Comparison of ENCODE assay signal across 8 mouse cellular contexts in genomic region chr11:102061236-102061940, GRCm38 (mm10). TPM values are rescaled to one million over a fixed set of nuclear protein-coding genes. Genes with fewer than 3 reads are reported as not detected.
A peak's percentile ranks its signal among the peaks of the same experiment; 100 is the strongest.
DNase-seq lines count a peak whose midpoint lies in the region; ATAC-seq and TF ChIP-seq lines count a peak whose summit lies in the region.

No protein-coding gene starts in this region.

- no peak overlapping the region for H3K27ac ChIP-seq in ES-E14 (ENCODE audit: insufficient read depth, low read depth, low read length, poor library complexity, severe bottlenecking)
- no peak overlapping the region for H3K27ac ChIP-seq in cerebellum, adult 2 months (ENCODE audit: insufficient read depth, low read length)
- no peak overlapping the region for H3K27ac ChIP-seq in lung, embryonic 14.5 days (ENCODE audit: low read depth)
- no peak overlapping the region for H3K27ac ChIP-seq in olfactory bulb, adult 2 months (ENCODE audit: insufficient read depth, low read depth, low read length)

- 5% methylated on average over 23 of the region's 23 CpGs for WGBS in cerebellum, adult 2 months
- WGBS in lung, embryonic 14.5 days = 5% methylated on average over 23 of the region's 23 CpGs
- WGBS in olfactory bulb, adult 2 months = 10% methylated on average over 23 of the region's 23 CpGs

- no peaks in the 10 kb centered on the region for H3K27me3 ChIP-seq in cerebellum, adult 2 months (ENCODE audit: control insufficient read depth, insufficient read depth, low read length)
- H3K27me3 ChIP-seq in lung, embryonic 14.5 days (ENCODE audit: insufficient read depth, low read length) = no peaks in the 10 kb centered on the region

- H3K9me3 ChIP-seq in ES-E14 (ENCODE audit: control insufficient read depth, insufficient read depth, low read depth, low read length) = no peaks in the 10 kb centered on the region
- H3K9me3 ChIP-seq in lung, embryonic 14.5 days (ENCODE audit: low read depth, low read length) = no peaks in the 10 kb centered on the region

- H3K9ac ChIP-seq in ES-E14 (ENCODE audit: insufficient read depth, low read depth, low read length, poor library complexity, severe bottlenecking) = peak overlapping the region; percentile 52
- H3K9ac ChIP-seq in lung, embryonic 14.5 days = peak overlapping the region; percentile 28; the same call in 1 of the 2 replicates

- peaks cover 0 to 2% of the 10 kb centered on the region in 2 experiments; a peak in 1 of 4 replicates for H3K4me1 ChIP-seq in ES-E14 (ENCODE audit: control insufficient read depth in 2 of 2, insufficient read depth in 2 of 2, low read length in 2 of 2, poor library complexity in 1 of 2)
- peaks cover 8% of the 10 kb centered on the region; the same call in 1 of the 2 replicates for H3K4me1 ChIP-seq in cerebellum, adult 2 months (ENCODE audit: control insufficient read depth, insufficient read depth, low read length)
- H3K4me1 ChIP-seq in lung, embryonic 14.5 days (ENCODE audit: insufficient read depth) = no peaks in the 10 kb centered on the region
- H3K4me1 ChIP-seq in olfactory bulb, adult 2 months (ENCODE audit: control insufficient read depth, insufficient read depth, low read length) = peaks cover 9% of the 10 kb centered on the region

- H3K4me2 ChIP-seq in lung, embryonic 14.5 days = peak overlapping the region; percentile 83

- DNase-seq in ES-E14 (ENCODE audit: low read depth, low spot score) = peak; percentile 61
- peak; percentile 79 to 86 for DNase-seq in cerebellum, adult 2 months
- peak; percentile 76 for DNase-seq in forelimb bud, embryonic 11.5 days (ENCODE audit: low read depth, low spot score)
- DNase-seq in layer of hippocampus, adult 8-10 months (ENCODE audit: low spot score in 2 of 2) = peak; percentile 70 to 82
- peak; percentile 89 for DNase-seq in lung, embryonic 14.5 days
- DNase-seq in thymus, adult 18-20 months = peak; percentile 14 to 22

- TF ChIP-seq CTCF in cerebellum, adult 2 months (IDR thresholded peaks at IDR 0.05; ENCODE audit: borderline replicate concordance, insufficient read depth, low read depth, low read length) = peak; percentile 97
- TF ChIP-seq CTCF in lung, embryonic 14.5 days (IDR thresholded peaks at IDR 0.05; ENCODE audit: low read depth) = peak; percentile 98
- TF ChIP-seq CTCF in olfactory bulb, adult 2 months (IDR thresholded peaks at IDR 0.05; ENCODE audit: insufficient read depth, low read depth, low read length) = peak; percentile 80

- no peaks in the 10 kb centered on the region for H3K36me3 ChIP-seq in ES-E14 (ENCODE audit: control insufficient read depth, insufficient read depth, low read length, poor library complexity, severe bottlenecking)
- H3K36me3 ChIP-seq in lung, embryonic 14.5 days (ENCODE audit: insufficient read depth) = 0 out of 2 replicates have a peak, but pooled peaks cover 28% of the 10 kb centered on the region

- in situ Hi-C loops in ES-E14 (cut with MboI; ENCODE audit: low sequenced_read_pairs in 2 of 2, unreplicated experiment in 2 of 2) = no loop called here

- peak; percentile 31; the same call in 1 of the 2 replicates for TF ChIP-seq POLR2A in cerebellum, adult 2 months (IDR thresholded peaks at IDR 0.05; ENCODE audit: borderline replicate concordance, insufficient read depth, low read length)
- no peak for TF ChIP-seq POLR2A in olfactory bulb, adult 2 months (IDR thresholded peaks at IDR 0.05; ENCODE audit: insufficient read depth, low read depth, low read length)

- H3K4me3 ChIP-seq in ES-E14 (ENCODE audit: insufficient read depth in 1 of 2, low read depth in 1 of 2, low read length in 2 of 2, poor library complexity in 1 of 2, severe bottlenecking in 1 of 2) = peak overlapping the region; percentile 51 to 57
- peak overlapping the region; percentile 59 for H3K4me3 ChIP-seq in cerebellum, adult 2 months (replicated peaks; ENCODE audit: insufficient read depth, low read depth, low read length)
- peak overlapping the region; percentile 26 for H3K4me3 ChIP-seq in lung, embryonic 14.5 days (ENCODE audit: low read depth, low read length)
- H3K4me3 ChIP-seq in olfactory bulb, adult 2 months (ENCODE audit: insufficient read depth, low read depth, low read length) = peak overlapping the region; percentile 28

- ATAC-seq in hematopoietic stem cell, adult 5-6 weeks (replicated peaks in 1 of 2; ENCODE audit: insufficient read depth in 1 of 2, low FRiP score in 2 of 2, low TSS enrichment in 1 of 2, low read depth in 1 of 2, poor library complexity in 2 of 2, severe bottlenecking in 2 of 2) = peak; percentile 81 to 85
- peak; percentile 63; the same call in 1 of the 2 replicates for ATAC-seq in lung, embryonic 14.5 days (ENCODE audit: insufficient read depth)

TF ChIP-seq in ES-E14, 5 proteins besides CTCF, POLR2A, EP300 and RAD21:
- TF ChIP-seq HCFC1 (IDR thresholded peaks at IDR 0.05; ENCODE audit: borderline replicate concordance, insufficient read depth, low read length) (no peak; the same call in 1 of the 2 replicates), ZNF384 (IDR thresholded peaks at IDR 0.05; ENCODE audit: low read depth, low read length) (peak; percentile 94; the same call in 1 of the 2 replicates), ZC3H11A (IDR thresholded peaks at IDR 0.05; ENCODE audit: borderline replicate concordance, low read depth, low read length) (0 out of 2 replicates have a peak, but pooled peaks have one; percentile 23), MAFK (IDR thresholded peaks at IDR 0.05; ENCODE audit: insufficient read depth, low read depth, low read length) (no peak), CHD2 (IDR thresholded peaks at IDR 0.05; ENCODE audit: low read depth, low read length) (no peak)
TF ChIP-seq in ES-E14: peak in this region for 2.

RNA-seq across cellular contexts. Expression of gene Cd300lg, which starts 20.1 kb away (rescaled TPM):
- total RNA-seq in ES-E14 (2012; rRNA removed) = not detected in 2 replicates
- 0.38 and 0.63 TPM in 2 replicates for polyA plus RNA-seq in cerebellum, adult 2 months (2012; rRNA removed)
- not detected in 2 replicates for total RNA-seq in hematopoietic stem cell, adult 5-6 weeks (2017)
- total RNA-seq in layer of hippocampus, adult 8-10 months (2022) = not detected
- 0.17 and 0.23 TPM in 2 replicates for polyA plus RNA-seq in lung, embryonic 14.5 days (2014; fragmentation: Nextera tagmentation; extraction: Ambion mirVana)
- polyA plus RNA-seq in olfactory bulb, adult 2 months (2012; ENCODE audit: insufficient read depth, insufficient read length, low replicate concordance, missing spikeins) = not detected in 2 replicates

RNA-seq across cellular contexts. Expression of gene Mpp2, which starts 26.9 kb away (rescaled TPM):
- total RNA-seq in ES-E14 (2012; rRNA removed) = 0.94 and 1.2 TPM in 2 replicates
- polyA plus RNA-seq in cerebellum, adult 2 months (2012; rRNA removed) = 50.3 and 55.3 TPM in 2 replicates
- 0.13 and 4.1 TPM in 2 replicates for total RNA-seq in hematopoietic stem cell, adult 5-6 weeks (2017)
- total RNA-seq in layer of hippocampus, adult 8-10 months (2022) = 100 to 1,000 TPM; 118 to 152 (median 135) TPM
- 4.9 and 6.3 TPM in 2 replicates for polyA plus RNA-seq in lung, embryonic 14.5 days (2014; fragmentation: Nextera tagmentation; extraction: Ambion mirVana)
- polyA plus RNA-seq in olfactory bulb, adult 2 months (2012; ENCODE audit: insufficient read depth, insufficient read length, low replicate concordance, missing spikeins) = not detected in 2 replicates

RNA-seq across cellular contexts. Expression of gene Mpp3, which starts 33.1 kb away (rescaled TPM):
- total RNA-seq in ES-E14 (2012; rRNA removed) = 5.2 and 7.5 TPM in 2 replicates
- 158 and 185 TPM in 2 replicates for polyA plus RNA-seq in cerebellum, adult 2 months (2012; rRNA removed)
- 0.19 and 0.40 TPM in 2 replicates for total RNA-seq in hematopoietic stem cell, adult 5-6 weeks (2017)
- 100 to 1,000 TPM in 1 of 4 experiments, 10 to 100 TPM in 3; 88.8 to 102 (median 95.8) TPM for total RNA-seq in layer of hippocampus, adult 8-10 months (2022)
- 4.0 and 4.9 TPM in 2 replicates for polyA plus RNA-seq in lung, embryonic 14.5 days (2014; fragmentation: Nextera tagmentation; extraction: Ambion mirVana)
- not detected in 2 replicates for polyA plus RNA-seq in olfactory bulb, adult 2 months (2012; ENCODE audit: insufficient read depth, insufficient read length, low replicate concordance, missing spikeins)

RNA-seq across cellular contexts. Expression of gene Ppy, which starts 39.7 kb away (rescaled TPM):
- not detected in 2 replicates for total RNA-seq in ES-E14 (2012; rRNA removed)
- polyA plus RNA-seq in cerebellum, adult 2 months (2012; rRNA removed) = not detected in 2 replicates
- not detected in 2 replicates for total RNA-seq in hematopoietic stem cell, adult 5-6 weeks (2017)
- total RNA-seq in layer of hippocampus, adult 8-10 months (2022) = not detected
- polyA plus RNA-seq in lung, embryonic 14.5 days (2014; fragmentation: Nextera tagmentation; extraction: Ambion mirVana) = not detected in 2 replicates
- polyA plus RNA-seq in olfactory bulb, adult 2 months (2012; ENCODE audit: insufficient read depth, insufficient read length, low replicate concordance, missing spikeins) = not detected in 2 replicates

RNA-seq across cellular contexts. Expression of gene Pyy, which starts 46.2 kb away (rescaled TPM):
- 0.49 and 2.1 TPM in 2 replicates for total RNA-seq in ES-E14 (2012; rRNA removed)
- polyA plus RNA-seq in cerebellum, adult 2 months (2012; rRNA removed) = 7.1 and 7.4 TPM in 2 replicates
- total RNA-seq in hematopoietic stem cell, adult 5-6 weeks (2017) = not detected in 2 replicates
- total RNA-seq in layer of hippocampus, adult 8-10 months (2022) = not detected
- not detected in 2 replicates for polyA plus RNA-seq in lung, embryonic 14.5 days (2014; fragmentation: Nextera tagmentation; extraction: Ambion mirVana)
- not detected in 2 replicates for polyA plus RNA-seq in olfactory bulb, adult 2 months (2012; ENCODE audit: insufficient read depth, insufficient read length, low replicate concordance, missing spikeins)

Comparison
In these comparisons a context has a peak if more than half of its experiments do, and no peak if none do; other contexts are left out.
1. DNase-seq: peak in every context shown above with its lines; median percentile 89 in lung, embryonic 14.5 days; 82 in cerebellum, adult 2 months; 76 in forelimb bud, embryonic 11.5 days; 76 in layer of hippocampus, adult 8-10 months; 61 in ES-E14; 18 in thymus, adult 18-20 months.
2. RNA of gene Mpp2, which starts 26.9 kb away (total RNA-seq): 118 to 152 TPM in layer of hippocampus, adult 8-10 months; 0.13 to 4.1 TPM in hematopoietic stem cell, adult 5-6 weeks and 0.94 to 1.2 TPM in ES-E14; every median in the first group is over 10 times any median in the second.
3. RNA of gene Mpp3, which starts 33.1 kb away (total RNA-seq): 88.8 to 102 TPM in layer of hippocampus, adult 8-10 months; 5.2 to 7.5 TPM in ES-E14 and 0.19 to 0.40 TPM in hematopoietic stem cell, adult 5-6 weeks; every median in the first group is over 10 times any median in the second.
4. Peak in every context shown above with its lines, with median percentiles within 50 percentile points of each other: H3K4me3 ChIP-seq and CTCF ChIP-seq.